Mouse (Mus musculus): ENCODE data around the gene Ccdc47. TPM values are rescaled to one million over a fixed set of nuclear protein-coding genes. Genes with fewer than 3 reads are reported as not detected.

The Ccdc47 gene
- polyA plus RNA-seq, 1 experiment = 16.9 TPM

GRCm38 (mm10) chr11:106193371-106194154, 22.6 kb downstream of the Ccdc47 start:
- Histone ChIP-seq H3K4me1 (replicated peaks; ENCODE audit: control insufficient read depth, insufficient read depth, low read length) (peaks cover 6% of the 10 kb centered on the region), H3K36me3 (ENCODE audit: control insufficient read depth, insufficient read depth, low read length) (0 out of 2 replicates have a peak, but pooled peaks cover 3% of the 10 kb centered on the region), H3K27me3 (ENCODE audit: control insufficient read depth, insufficient read depth, low read length) (no peaks in the 10 kb centered on the region), H3K27ac (ENCODE audit: control insufficient read depth, insufficient read depth, low read length) (peak overlapping the region; percentile 83), H3K4me3 (ENCODE audit: control insufficient read depth, insufficient read depth, low read length) (peak overlapping the region; percentile 86)
- TF ChIP-seq POLR2A (IDR thresholded peaks at IDR 0.05; ENCODE audit: control insufficient read depth, extremely low read depth, insufficient read depth, low read length, poor library complexity) (peak; percentile 83; the same call in 1 of the 2 replicates), CTCF (IDR thresholded peaks at IDR 0.05; ENCODE audit: borderline replicate concordance, control insufficient read depth, extremely low read depth, insufficient read depth, low read length, poor library complexity) (no peak; the same call in 1 of the 2 replicates)
- peak; percentile 97 for DNase-seq
- under 1% methylated on average over 44 of the region's 44 CpGs for WGBS

- Histone ChIP-seq H3K27me3 (ENCODE audit: control insufficient read depth, insufficient read depth, low read length) (no peaks in the 10 kb centered on the region), H3K4me1 (replicated peaks; ENCODE audit: control insufficient read depth, insufficient read depth, low read length) (peaks cover 3% of the 10 kb centered on the region), H3K36me3 (ENCODE audit: control insufficient read depth, insufficient read depth, low read length) (0 out of 2 replicates have a peak, but pooled peaks cover under 1% of the 10 kb centered on the region), H3K27ac (ENCODE audit: control insufficient read depth, insufficient read depth, low read length) (peak overlapping the region; percentile 60), H3K4me3 (ENCODE audit: control insufficient read depth, insufficient read depth, low read length) (peak overlapping the region; percentile 86)
- TF ChIP-seq CTCF (IDR thresholded peaks at IDR 0.05; ENCODE audit: borderline replicate concordance, control insufficient read depth, extremely low read depth, insufficient read depth, low read length, poor library complexity) = no peak
- no peak for TF ChIP-seq POLR2A (IDR thresholded peaks at IDR 0.05; ENCODE audit: control insufficient read depth, extremely low read depth, insufficient read depth, low read length, poor library complexity)
- no peak for DNase-seq
- WGBS = 6% methylated on average over 19 of the region's 19 CpGs
These were observed 23.3 kb downstream of the Ccdc47 start for GRCm38 (mm10) chr11:106192657-106193370.

DNA sequence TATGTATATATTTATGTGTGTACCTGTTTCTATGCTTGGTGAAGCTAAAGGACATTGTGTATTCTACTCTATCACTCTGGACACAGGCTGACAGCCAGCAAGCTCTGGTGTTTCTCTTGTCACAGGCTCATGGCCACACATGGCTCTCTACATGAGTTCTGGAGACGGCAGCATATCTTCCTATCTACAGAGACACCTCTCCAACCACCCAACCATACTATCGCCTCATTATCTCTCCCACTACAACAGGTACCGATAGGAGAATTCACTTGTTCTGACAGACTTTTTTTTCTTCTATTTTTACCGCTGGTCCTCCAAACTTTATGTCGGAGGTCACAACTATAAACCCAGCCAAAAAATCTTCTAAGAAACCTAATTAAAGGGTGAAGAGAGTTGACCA, 23.9 kb downstream of the Ccdc47 start:
- no peaks in the 10 kb centered on the region for H3K27me3 ChIP-seq (ENCODE audit: control insufficient read depth, insufficient read depth, low read length)
- H3K27ac ChIP-seq (ENCODE audit: control insufficient read depth, insufficient read depth, low read length) = no peak overlapping the region
- peaks cover 3% of the 10 kb centered on the region for H3K4me1 ChIP-seq (replicated peaks; ENCODE audit: control insufficient read depth, insufficient read depth, low read length)
- H3K4me3 ChIP-seq (ENCODE audit: control insufficient read depth, insufficient read depth, low read length) = no peak overlapping the region
- H3K36me3 ChIP-seq (ENCODE audit: control insufficient read depth, insufficient read depth, low read length) = no peaks in the 10 kb centered on the region
- 86% methylated on average over 5 of the region's 5 CpGs for WGBS
- TF ChIP-seq POLR2A (IDR thresholded peaks at IDR 0.05; ENCODE audit: control insufficient read depth, extremely low read depth, insufficient read depth, low read length, poor library complexity) = no peak
- TF ChIP-seq CTCF (IDR thresholded peaks at IDR 0.05; ENCODE audit: borderline replicate concordance, control insufficient read depth, extremely low read depth, insufficient read depth, low read length, poor library complexity) = no peak
- DNase-seq = no peak

- H3K36me3 ChIP-seq (ENCODE audit: control insufficient read depth, insufficient read depth, low read length) = no peaks in the 10 kb centered on the region; the same call in 1 of the 2 replicates
- WGBS = 81% methylated on average over 3 of the region's 3 CpGs
- H3K4me3 ChIP-seq (ENCODE audit: control insufficient read depth, insufficient read depth, low read length) = no peak overlapping the region
- no peak overlapping the region for H3K27ac ChIP-seq (ENCODE audit: control insufficient read depth, insufficient read depth, low read length)
- H3K4me1 ChIP-seq (replicated peaks; ENCODE audit: control insufficient read depth, insufficient read depth, low read length) = peaks cover 3% of the 10 kb centered on the region
- no peak for DNase-seq
- no peaks in the 10 kb centered on the region for H3K27me3 ChIP-seq (ENCODE audit: control insufficient read depth, insufficient read depth, low read length)
- TF ChIP-seq CTCF (IDR thresholded peaks at IDR 0.05; ENCODE audit: borderline replicate concordance, control insufficient read depth, extremely low read depth, insufficient read depth, low read length, poor library complexity) = no peak
These were observed 24.4 kb downstream of the Ccdc47 start for GRCm38 (mm10) chr11:106191716-106192115.

- DNase-seq = no peak
- 96% methylated on average over 4 of the region's 4 CpGs for WGBS
- H3K36me3 ChIP-seq (ENCODE audit: control insufficient read depth, insufficient read depth, low read length) = peaks cover 4% of the 10 kb centered on the region; the same call in 1 of the 2 replicates
- no peak overlapping the region for H3K27ac ChIP-seq (ENCODE audit: control insufficient read depth, insufficient read depth, low read length)
- H3K4me1 ChIP-seq (replicated peaks; ENCODE audit: control insufficient read depth, insufficient read depth, low read length) = no peaks in the 10 kb centered on the region
- TF ChIP-seq CTCF (IDR thresholded peaks at IDR 0.05; ENCODE audit: borderline replicate concordance, control insufficient read depth, extremely low read depth, insufficient read depth, low read length, poor library complexity) = no peak
- no peak for TF ChIP-seq POLR2A (IDR thresholded peaks at IDR 0.05; ENCODE audit: control insufficient read depth, extremely low read depth, insufficient read depth, low read length, poor library complexity)
- H3K27me3 ChIP-seq (ENCODE audit: control insufficient read depth, insufficient read depth, low read length) = no peaks in the 10 kb centered on the region
- no peak overlapping the region for H3K4me3 ChIP-seq (ENCODE audit: control insufficient read depth, insufficient read depth, low read length)
These were observed 28.8 kb downstream of the Ccdc47 start for GRCm38 (mm10) chr11:106187326-106187725.

DNA sequence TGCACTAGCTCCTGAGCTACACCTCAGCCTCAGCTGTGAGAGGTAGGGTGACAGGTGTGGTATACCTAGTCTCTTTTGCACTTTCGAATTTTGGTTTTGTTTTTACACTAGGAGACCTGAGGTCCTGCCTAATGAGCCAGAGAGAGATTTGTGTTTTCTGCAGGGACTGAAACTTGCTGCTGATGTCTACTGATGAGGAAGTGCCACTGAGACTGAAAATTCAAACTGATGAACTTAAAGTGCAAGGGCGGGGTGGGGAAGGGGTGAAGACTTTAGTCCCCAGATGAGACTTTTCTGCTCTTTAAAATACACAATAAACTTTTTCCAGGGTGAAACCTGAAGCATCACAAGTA, 35.7 kb downstream of the Ccdc47 start:
- Histone ChIP-seq H3K4me3 (ENCODE audit: control insufficient read depth, insufficient read depth, low read length) (no peak overlapping the region), H3K27me3 (ENCODE audit: control insufficient read depth, insufficient read depth, low read length) (no peaks in the 10 kb centered on the region), H3K36me3 (ENCODE audit: control insufficient read depth, insufficient read depth, low read length) (no peaks in the 10 kb centered on the region), H3K4me1 (replicated peaks; ENCODE audit: control insufficient read depth, insufficient read depth, low read length) (no peaks in the 10 kb centered on the region), H3K27ac (ENCODE audit: control insufficient read depth, insufficient read depth, low read length) (no peak overlapping the region)
- DNase-seq = no peak
- 91% methylated on average over 2 of the region's 2 CpGs for WGBS
- TF ChIP-seq POLR2A (IDR thresholded peaks at IDR 0.05; ENCODE audit: control insufficient read depth, extremely low read depth, insufficient read depth, low read length, poor library complexity) = no peak
